Mouse (Mus musculus) midbrain, embryonic 10.5 days (tissue): ENCODE results near the gene Fgf12. TPM values are rescaled to one million over a fixed set of nuclear protein-coding genes. Genes with fewer than 3 reads are reported as not detected.

Experiments
- DNase-seq: peaks from one replicate; pipeline ENCODE4 v3.0.0-alpha.2; 2017; ENCODE audit warnings: low spot score
- H3K27ac ChIP-seq: fragments of 300-500 bp; sonication (generic); replicated peaks from 2 replicates; pipeline ENCODE4 v1.5.1; 2016; ENCODE audit warnings: mild to moderate bottlenecking
- H3K27me3 ChIP-seq: fragments of 300-500 bp; sonication (generic); 2 replicates; pipeline ENCODE4 v1.6.1; 2016; ENCODE audit warnings: low read depth, mild to moderate bottlenecking; ENCODE audit not compliant: poor library complexity, severe bottlenecking
- H3K36me3 ChIP-seq: fragments of 300-500 bp; sonication (generic); 2 replicates; pipeline ENCODE4 v1.6.1; 2016; ENCODE audit warnings: mild to moderate bottlenecking, moderate library complexity
- H3K4me1 ChIP-seq: fragments of 300-500 bp; sonication (generic); 2 replicates; pipeline ENCODE4 v1.6.1; 2016
- H3K4me3 ChIP-seq: fragments of 300-500 bp; sonication (generic); 2 replicates; pipeline ENCODE4 v1.5.1; 2016; ENCODE audit warnings: mild to moderate bottlenecking, moderate library complexity
- H3K9me3 ChIP-seq: fragments of 300-500 bp; sonication (generic); replicated peaks from 2 replicates; pipeline ENCODE4 v1.6.1; 2016; ENCODE audit warnings: mild to moderate bottlenecking
- WGBS: fragments of 180-500 bp; shearing (Covaris S2); methylation state at CpG from one replicate; pipeline ENCODE4 v1.1.7; 2016; 5-methylcytosine and 5-hydroxymethylcytosine counted together
- polyA plus RNA-seq: library from polyadenylated mRNA; unstranded; fragments of >200 nt; fragmentation: Nextera tagmentation; extraction: Ambion mirVana; gene quantifications from 2 replicates; pipeline ENCODE4 v1.2.1, GENCODE M21; 2016

Fgf12 gene
- 2.7 and 3.8 TPM in 2 replicates for polyA plus RNA-seq

- under 1% methylated on average over 16 of the region's 16 CpGs for WGBS
- DNase-seq = peak; percentile 38
- Histone ChIP-seq H3K4me1 (peaks cover 8% of the 10 kb centered on the region), H3K36me3 (no peaks in the 10 kb centered on the region), H3K9me3 (no peaks in the 10 kb centered on the region), H3K4me3 (peak within 1 kb of the TSS; percentile 62), H3K27me3 (no peaks in the 10 kb centered on the region), H3K27ac (peak within 1 kb of the TSS; percentile 78)
Observed at GRCm38 (mm10) chr16:28752638-28753118, at the start of gene Fgf12. Fgf12 (minus strand) TSS chr16:28753068.

GRCm38 (mm10) chr16:28793115-28793514, 40.2 kb upstream of the Fgf12 start:
- DNase-seq = peak; percentile 40
- 7% methylated on average over 4 of the region's 4 CpGs for WGBS
- no peaks in the 10 kb centered on the region for H3K9me3 ChIP-seq
- H3K27ac ChIP-seq = no peak overlapping the region
- no peaks in the 10 kb centered on the region for H3K4me1 ChIP-seq
- H3K4me3 ChIP-seq = no peak overlapping the region
- no peaks in the 10 kb centered on the region for H3K36me3 ChIP-seq
- H3K27me3 ChIP-seq = no peaks in the 10 kb centered on the region

GRCm38 (mm10) chr16:28770276-28770675, 17.4 kb upstream of the Fgf12 start:
- no peak overlapping the region for H3K27ac ChIP-seq
- no peaks in the 10 kb centered on the region for H3K9me3 ChIP-seq
- no peaks in the 10 kb centered on the region for H3K4me1 ChIP-seq
- H3K36me3 ChIP-seq = no peaks in the 10 kb centered on the region
- H3K27me3 ChIP-seq = no peaks in the 10 kb centered on the region
- H3K4me3 ChIP-seq = no peak overlapping the region
- no peak for DNase-seq
- WGBS = 94% methylated on average over 2 of the region's 2 CpGs

- no peak overlapping the region for H3K27ac ChIP-seq
- H3K9me3 ChIP-seq = no peaks in the 10 kb centered on the region
- no peaks in the 10 kb centered on the region for H3K36me3 ChIP-seq
- WGBS = 90% methylated on average over 4 of the region's 4 CpGs
- H3K4me3 ChIP-seq = no peak overlapping the region
- no peaks in the 10 kb centered on the region for H3K4me1 ChIP-seq
- DNase-seq = no peak
- H3K27me3 ChIP-seq = no peaks in the 10 kb centered on the region
Observed at GRCm38 (mm10) chr16:28761417-28761976, 8.6 kb upstream of the Fgf12 start.

- Histone ChIP-seq H3K27me3 (no peaks in the 10 kb centered on the region), H3K36me3 (no peaks in the 10 kb centered on the region), H3K27ac (peak overlapping the region; percentile 78), H3K9me3 (no peaks in the 10 kb centered on the region), H3K4me1 (peaks cover 8% of the 10 kb centered on the region), H3K4me3 (peak overlapping the region; percentile 62)
- WGBS = under 1% methylated on average over 33 of the region's 33 CpGs
- DNase-seq = peak; percentile 92
Observed at GRCm38 (mm10) chr16:28753124-28753917, 453 bp upstream of the Fgf12 start.

- Histone ChIP-seq H3K27me3 (no peaks in the 10 kb centered on the region), H3K36me3 (no peaks in the 10 kb centered on the region), H3K4me1 (no peaks in the 10 kb centered on the region), H3K27ac (no peak overlapping the region), H3K4me3 (no peak overlapping the region), H3K9me3 (no peaks in the 10 kb centered on the region)
- no peak for DNase-seq
- 87% methylated on average over 3 of the region's 3 CpGs for WGBS
Observed at GRCm38 (mm10) chr16:28734461-28734860, 18.4 kb downstream of the Fgf12 start.

- 88% methylated on average over 6 of the region's 6 CpGs for WGBS
- Histone ChIP-seq H3K36me3 (no peaks in the 10 kb centered on the region), H3K4me1 (no peaks in the 10 kb centered on the region), H3K4me3 (no peak overlapping the region), H3K27me3 (no peaks in the 10 kb centered on the region), H3K27ac (no peak overlapping the region), H3K9me3 (no peaks in the 10 kb centered on the region)
- no peak for DNase-seq
Observed at GRCm38 (mm10) chr16:28726792-28727191, 26.1 kb downstream of the Fgf12 start.

- H3K27ac ChIP-seq = no peak overlapping the region
- no peak for DNase-seq
- H3K27me3 ChIP-seq = no peaks in the 10 kb centered on the region
- peaks cover 4% of the 10 kb centered on the region for H3K4me1 ChIP-seq
- H3K9me3 ChIP-seq = no peaks in the 10 kb centered on the region
- H3K4me3 ChIP-seq = no peak overlapping the region
- no peaks in the 10 kb centered on the region for H3K36me3 ChIP-seq
- WGBS = 62% methylated on average over 3 of the region's 3 CpGs
Observed at GRCm38 (mm10) chr16:28706623-28707022, 46.2 kb downstream of the Fgf12 start.

- 88% methylated on average over 4 of the region's 4 CpGs for WGBS
- no peak overlapping the region for H3K4me3 ChIP-seq
- H3K27me3 ChIP-seq = no peaks in the 10 kb centered on the region
- H3K9me3 ChIP-seq = no peaks in the 10 kb centered on the region
- no peak overlapping the region for H3K27ac ChIP-seq
- no peaks in the 10 kb centered on the region for H3K36me3 ChIP-seq
- DNase-seq = no peak
- no peaks in the 10 kb centered on the region for H3K4me1 ChIP-seq
Observed at GRCm38 (mm10) chr16:28700346-28700745, 52.5 kb downstream of the Fgf12 start.

- no peak overlapping the region for H3K4me3 ChIP-seq
- no peak overlapping the region for H3K27ac ChIP-seq
- no peak for DNase-seq
- WGBS = 89% methylated on average over 3 of the region's 3 CpGs
- H3K9me3 ChIP-seq = no peaks in the 10 kb centered on the region
- no peaks in the 10 kb centered on the region for H3K36me3 ChIP-seq
- 0 out of 2 replicates have a peak, but pooled peaks cover under 1% of the 10 kb centered on the region for H3K4me1 ChIP-seq
- no peaks in the 10 kb centered on the region for H3K27me3 ChIP-seq
Observed at GRCm38 (mm10) chr16:28696851-28697250, 56.0 kb downstream of the Fgf12 start.

GRCm38 (mm10) chr16:28694113-28694899, 58.6 kb downstream of the Fgf12 start:
- 80% methylated on average over 15 of the region's 15 CpGs for WGBS

GRCm38 (mm10) chr16:28688861-28689385, 63.9 kb downstream of the Fgf12 start:
- Histone ChIP-seq H3K27me3 (no peaks in the 10 kb centered on the region), H3K9me3 (no peaks in the 10 kb centered on the region), H3K27ac (no peak overlapping the region), H3K4me3 (no peak overlapping the region), H3K4me1 (peaks cover 4% of the 10 kb centered on the region; the same call in 1 of the 2 replicates), H3K36me3 (no peaks in the 10 kb centered on the region)
- DNase-seq = no peak
- WGBS = 91% methylated on average over 9 of the region's 9 CpGs

More at GRCm38 (mm10) chr16:28694113-28694899, 58.6 kb downstream of the Fgf12 start:
- Histone ChIP-seq H3K9me3 (no peaks in the 10 kb centered on the region), H3K36me3 (no peaks in the 10 kb centered on the region), H3K4me3 (no peak overlapping the region), H3K27ac (no peak overlapping the region), H3K4me1 (peaks cover 4% of the 10 kb centered on the region; the same call in 1 of the 2 replicates), H3K27me3 (no peaks in the 10 kb centered on the region)
- DNase-seq = no peak
